Mouse (Mus musculus): ENCODE results near the gene Iars. TPM values are rescaled to one million over a fixed set of nuclear protein-coding genes. Genes with fewer than 3 reads are reported as not detected.

Gene Iars
- polyA plus RNA-seq (2014; fragmentation: Nextera tagmentation; extraction: Ambion mirVana), result 96.1 and 101 TPM in 2 replicates

DNA sequence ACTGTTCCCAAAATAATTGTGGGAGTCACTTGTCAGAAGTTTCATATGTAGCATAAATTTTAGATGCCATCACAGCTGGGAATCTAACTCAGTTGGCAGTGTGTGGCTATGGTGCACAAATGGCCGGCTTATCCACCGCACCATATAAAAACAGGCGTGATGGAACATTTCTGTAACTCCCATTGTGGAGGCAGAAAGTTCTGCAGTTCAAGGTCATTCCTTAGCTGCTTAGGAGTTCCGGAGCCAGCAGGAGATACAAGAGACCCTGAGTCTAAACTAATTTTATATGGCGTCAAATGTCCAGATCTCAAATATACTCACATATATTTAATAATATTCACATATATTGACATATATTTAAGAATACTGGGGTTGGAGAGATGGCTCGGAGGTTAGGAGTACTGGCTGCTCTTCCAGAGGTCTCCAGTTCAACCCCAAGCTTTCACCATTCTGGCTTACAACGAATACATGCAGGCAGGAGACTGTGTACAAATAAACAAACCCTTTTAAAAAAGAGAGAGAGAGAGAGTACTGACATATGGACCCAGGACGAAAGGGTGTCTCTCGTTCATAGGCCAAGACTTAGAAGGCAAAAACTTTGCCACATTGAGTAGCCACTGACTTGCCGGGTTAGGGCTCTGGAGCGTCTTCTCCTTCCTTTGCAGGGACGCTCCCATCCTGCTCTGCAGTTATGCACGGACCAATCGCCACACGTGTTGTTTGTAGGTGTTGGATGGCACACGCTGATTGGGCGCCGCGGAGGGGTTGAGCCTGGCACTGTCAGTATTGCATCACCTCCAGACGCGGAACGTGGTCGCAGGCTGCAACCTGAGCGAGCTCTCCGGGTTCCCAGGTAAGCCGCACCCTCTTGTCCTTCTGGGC, at the start of gene Iars:
Iars (plus strand) TSS at position 750 of the 882 bp plus-strand sequence.
- WGBS, result 5% methylated on average over 26 of the region's 26 CpGs
- H3K4me2 ChIP-seq (ENCODE audit: low read length), result peak within 1 kb of the TSS; percentile 96
- H3K4me3 ChIP-seq (ENCODE audit: low read depth, low read length), result peak within 1 kb of the TSS; percentile 96
- DNase-seq (ENCODE audit: low spot score) (peak; percentile 100), ATAC-seq (replicated peaks; ENCODE audit: low FRiP score, low TSS enrichment, low read depth) (peak; percentile 100)
- H3K9ac ChIP-seq (ENCODE audit: low read length), result peak within 1 kb of the TSS; percentile 71
- H3K36me3 ChIP-seq (ENCODE audit: control insufficient read depth, insufficient read depth, low read length), result peaks cover 22% of the 10 kb centered on the region
- no peaks in the 10 kb centered on the region for H3K9me3 ChIP-seq (ENCODE audit: control insufficient read depth, low read length)
- H3K27me3 ChIP-seq (replicated peaks; ENCODE audit: control insufficient read depth, insufficient read depth, low read length), result no peaks in the 10 kb centered on the region
- peaks cover 17% of the 10 kb centered on the region for H3K4me1 ChIP-seq (replicated peaks; ENCODE audit: control insufficient read depth, insufficient read depth, low read length)
- peak within 1 kb of the TSS; percentile 76 for H3K27ac ChIP-seq (ENCODE audit: low read depth)

- 94% methylated on average over 2 of the region's 2 CpGs for WGBS
These were observed 41.9 kb upstream of the Iars start for GRCm38 (mm10) chr13:49639965-49640364.

GRCm38 (mm10) chr13:49642650-49643049, 39.2 kb upstream of the Iars start:
- DNase-seq (ENCODE audit: low spot score), result no peak
- H3K9me3 ChIP-seq (ENCODE audit: control insufficient read depth, low read length), result no peaks in the 10 kb centered on the region
- no peak overlapping the region for H3K9ac ChIP-seq (ENCODE audit: low read length)
- 0 out of 2 replicates have a peak, but pooled peaks cover 7% of the 10 kb centered on the region for H3K36me3 ChIP-seq (ENCODE audit: control insufficient read depth, insufficient read depth, low read length)
- H3K27me3 ChIP-seq (replicated peaks; ENCODE audit: control insufficient read depth, insufficient read depth, low read length), result no peaks in the 10 kb centered on the region
- no peak overlapping the region for H3K4me3 ChIP-seq (ENCODE audit: low read depth, low read length)
- 75% methylated on average over 6 of the region's 6 CpGs for WGBS
- H3K4me1 ChIP-seq (replicated peaks; ENCODE audit: control insufficient read depth, insufficient read depth, low read length), result no peaks in the 10 kb centered on the region
- ATAC-seq (replicated peaks; ENCODE audit: low FRiP score, low TSS enrichment, low read depth), result no peak
- H3K27ac ChIP-seq (ENCODE audit: low read depth), result no peak overlapping the region
- H3K4me2 ChIP-seq (ENCODE audit: low read length), result no peak overlapping the region

More at GRCm38 (mm10) chr13:49639965-49640364, 41.9 kb upstream of the Iars start:
- no peaks in the 10 kb centered on the region for H3K27me3 ChIP-seq (replicated peaks; ENCODE audit: control insufficient read depth, insufficient read depth, low read length)
- H3K4me3 ChIP-seq (ENCODE audit: low read depth, low read length), result no peak overlapping the region
- H3K4me1 ChIP-seq (replicated peaks; ENCODE audit: control insufficient read depth, insufficient read depth, low read length), result no peaks in the 10 kb centered on the region
- no peak overlapping the region for H3K4me2 ChIP-seq (ENCODE audit: low read length)
- H3K9me3 ChIP-seq (ENCODE audit: control insufficient read depth, low read length), result no peaks in the 10 kb centered on the region
- H3K9ac ChIP-seq (ENCODE audit: low read length), result no peak overlapping the region
- DNase-seq (ENCODE audit: low spot score) (no peak), ATAC-seq (replicated peaks; ENCODE audit: low FRiP score, low TSS enrichment, low read depth) (no peak)
- peaks cover 4% of the 10 kb centered on the region; the same call in 1 of the 2 replicates for H3K36me3 ChIP-seq (ENCODE audit: control insufficient read depth, insufficient read depth, low read length)
- H3K27ac ChIP-seq (ENCODE audit: low read depth), result no peak overlapping the region

DNA sequence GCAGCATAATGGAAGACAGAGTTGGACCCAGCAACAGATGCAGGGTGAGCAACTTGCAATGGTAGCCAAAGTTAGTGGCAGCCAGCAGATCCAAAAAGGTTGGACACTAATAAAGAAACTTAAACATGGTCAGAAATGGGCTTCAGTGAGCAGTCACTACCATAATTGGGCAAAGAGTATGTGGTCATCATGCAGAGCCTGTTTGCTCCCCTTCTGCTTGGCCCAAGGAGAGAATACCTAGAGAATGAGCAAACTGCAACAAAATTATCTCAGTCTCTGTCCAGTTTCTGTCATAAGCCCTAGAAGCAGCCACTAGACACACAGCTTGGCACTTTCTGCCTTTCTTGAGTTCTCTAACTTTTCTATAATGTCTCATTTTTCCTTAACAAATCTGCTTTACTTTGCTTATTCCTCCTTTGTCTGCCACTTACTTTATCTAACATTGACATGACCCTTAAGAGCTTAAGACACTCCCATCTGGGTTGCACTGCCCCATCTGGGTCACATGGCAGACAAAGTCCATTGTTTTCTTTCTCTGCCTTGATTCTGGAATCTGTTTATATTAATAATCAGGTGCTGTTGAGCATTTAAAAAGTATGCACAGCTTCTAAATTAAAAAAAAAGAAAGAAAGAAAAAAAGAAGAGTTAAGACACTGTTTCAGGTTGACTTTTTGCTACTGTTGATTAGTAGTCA, 38.1 kb upstream of the Iars start:
- no peak for ATAC-seq (replicated peaks; ENCODE audit: low FRiP score, low TSS enrichment, low read depth)
- Histone ChIP-seq H3K4me1 (replicated peaks; ENCODE audit: control insufficient read depth, insufficient read depth, low read length) (no peaks in the 10 kb centered on the region), H3K27ac (ENCODE audit: low read depth) (0 out of 2 replicates have a peak overlapping the region, but pooled peaks have one; percentile 22), H3K9ac (ENCODE audit: low read length) (no peak overlapping the region), H3K36me3 (ENCODE audit: control insufficient read depth, insufficient read depth, low read length) (0 out of 2 replicates have a peak, but pooled peaks cover 7% of the 10 kb centered on the region), H3K27me3 (replicated peaks; ENCODE audit: control insufficient read depth, insufficient read depth, low read length) (no peaks in the 10 kb centered on the region), H3K4me2 (ENCODE audit: low read length) (no peak overlapping the region), H3K4me3 (ENCODE audit: low read depth, low read length) (no peak overlapping the region), H3K9me3 (ENCODE audit: control insufficient read depth, low read length) (no peaks in the 10 kb centered on the region)
- DNase-seq (ENCODE audit: low spot score), result no peak

GRCm38 (mm10) chr13:49644731-49645529, 37.0 kb upstream of the Iars start:
- Histone ChIP-seq H3K36me3 (ENCODE audit: control insufficient read depth, insufficient read depth, low read length) (0 out of 2 replicates have a peak, but pooled peaks cover 7% of the 10 kb centered on the region), H3K9ac (ENCODE audit: low read length) (no peak overlapping the region), H3K27ac (ENCODE audit: low read depth) (peak overlapping the region; percentile 27; the same call in 1 of the 2 replicates), H3K27me3 (replicated peaks; ENCODE audit: control insufficient read depth, insufficient read depth, low read length) (no peaks in the 10 kb centered on the region), H3K4me2 (ENCODE audit: low read length) (no peak overlapping the region), H3K4me3 (ENCODE audit: low read depth, low read length) (no peak overlapping the region), H3K4me1 (replicated peaks; ENCODE audit: control insufficient read depth, insufficient read depth, low read length) (no peaks in the 10 kb centered on the region), H3K9me3 (ENCODE audit: control insufficient read depth, low read length) (no peaks in the 10 kb centered on the region)
- DNase-seq (ENCODE audit: low spot score) (peak; percentile 55), ATAC-seq (replicated peaks; ENCODE audit: low FRiP score, low TSS enrichment, low read depth) (no peak)
- WGBS, result 50% methylated on average over 2 of the region's 2 CpGs

- no peak overlapping the region for H3K4me2 ChIP-seq (ENCODE audit: low read length)
- 0 out of 2 replicates have a peak, but pooled peaks cover 3% of the 10 kb centered on the region for H3K36me3 ChIP-seq (ENCODE audit: control insufficient read depth, insufficient read depth, low read length)
- ATAC-seq (replicated peaks; ENCODE audit: low FRiP score, low TSS enrichment, low read depth), result no peak
- H3K27me3 ChIP-seq (replicated peaks; ENCODE audit: control insufficient read depth, insufficient read depth, low read length), result no peaks in the 10 kb centered on the region
- no peaks in the 10 kb centered on the region for H3K9me3 ChIP-seq (ENCODE audit: control insufficient read depth, low read length)
- H3K9ac ChIP-seq (ENCODE audit: low read length), result no peak overlapping the region
- H3K4me1 ChIP-seq (replicated peaks; ENCODE audit: control insufficient read depth, insufficient read depth, low read length), result no peaks in the 10 kb centered on the region
- DNase-seq (ENCODE audit: low spot score), result no peak
- 81% methylated on average over 1 of the region's 1 CpGs for WGBS
- H3K4me3 ChIP-seq (ENCODE audit: low read depth, low read length), result no peak overlapping the region
- no peak overlapping the region for H3K27ac ChIP-seq (ENCODE audit: low read depth)
These were observed 35.9 kb upstream of the Iars start for GRCm38 (mm10) chr13:49646019-49646418.

GRCm38 (mm10) chr13:49651136-49651535, 30.8 kb upstream of the Iars start:
- H3K9me3 ChIP-seq (ENCODE audit: control insufficient read depth, low read length), result no peaks in the 10 kb centered on the region
- WGBS, result 41% methylated on average over 2 of the region's 2 CpGs
- DNase-seq (ENCODE audit: low spot score), result no peak
- H3K4me3 ChIP-seq (ENCODE audit: low read depth, low read length), result 0 out of 2 replicates have a peak overlapping the region, but pooled peaks have one; percentile 91
- H3K27me3 ChIP-seq (replicated peaks; ENCODE audit: control insufficient read depth, insufficient read depth, low read length), result no peaks in the 10 kb centered on the region
- H3K4me1 ChIP-seq (replicated peaks; ENCODE audit: control insufficient read depth, insufficient read depth, low read length), result peaks cover 7% of the 10 kb centered on the region; the same call in 1 of the 2 replicates
- 0 out of 2 replicates have a peak, but pooled peaks cover 3% of the 10 kb centered on the region for H3K36me3 ChIP-seq (ENCODE audit: control insufficient read depth, insufficient read depth, low read length)
- H3K4me2 ChIP-seq (ENCODE audit: low read length), result peak overlapping the region; percentile 63; the same call in 1 of the 2 replicates
- no peak for ATAC-seq (replicated peaks; ENCODE audit: low FRiP score, low TSS enrichment, low read depth)
- H3K27ac ChIP-seq (ENCODE audit: low read depth), result no peak overlapping the region
- no peak overlapping the region for H3K9ac ChIP-seq (ENCODE audit: low read length)

Measured in intestine, embryonic 14.5 days (tissue).